Mouse (Mus musculus) bone marrow macrophage, adult 2 months (primary cell): ENCODE results near the gene Brat1.

ENCODE experiments used
- CTCF ChIP-seq: IDR thresholded peaks from 2 replicates; pipeline ENCODE4 v1.5.1; 2012; ENCODE audit warnings: low read depth, mild to moderate bottlenecking, low read length, moderate library complexity
- POLR2A ChIP-seq: IDR thresholded peaks from 2 replicates; pipeline ENCODE4 v1.6.1; 2012; ENCODE audit warnings: mild to moderate bottlenecking, low read depth, low read length, borderline replicate concordance

DNA sequence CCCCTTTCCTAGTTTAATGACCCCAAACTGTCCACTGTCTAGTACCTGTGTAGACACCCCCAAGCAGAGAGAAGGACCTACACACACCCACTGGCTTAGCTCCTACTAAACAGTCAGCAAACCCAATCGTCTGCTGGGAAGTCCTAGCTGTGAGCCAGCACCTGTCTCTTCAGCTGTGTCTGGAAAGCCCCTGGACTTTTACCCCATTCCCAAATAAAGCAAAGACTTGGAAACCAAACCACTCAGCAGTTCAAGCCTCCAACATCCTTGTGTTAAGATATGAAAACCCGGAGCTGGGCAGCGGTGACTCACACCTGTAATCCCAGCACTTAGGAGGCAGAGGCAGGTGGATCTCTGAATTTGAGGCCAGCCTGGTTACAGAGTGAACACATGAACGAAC lies 61.8 kb downstream of the Brat1 start:
- TF ChIP-seq CTCF = no peak
- no peak for TF ChIP-seq POLR2A
